Mouse (Mus musculus) brain, embryonic 14.5 days (tissue): ENCODE results near the gene Ctsk.

Experiments used
- CTCF ChIP-seq: fragments of 200-500 bp; IDR thresholded peaks from 2 replicates; pipeline ENCODE4 v1.5.1; 2012; ENCODE audit warnings: inconsistent platforms, mild to moderate bottlenecking, moderate library complexity, borderline replicate concordance; ENCODE audit not compliant: insufficient read depth, insufficient read length; ENCODE audit errors: extremely low read depth
- POLR2A ChIP-seq: fragments of 200-500 bp; IDR thresholded peaks from 2 replicates; pipeline ENCODE4 v1.6.1; 2012; ENCODE audit warnings: mild to moderate bottlenecking, inconsistent platforms, borderline replicate concordance; ENCODE audit not compliant: poor library complexity, insufficient read depth, insufficient read length, severe bottlenecking; ENCODE audit errors: extremely low read depth

GRCm38 (mm10) chr3:95456367-95456766 is 42.7 kb upstream of the Ctsk start:
- TF ChIP-seq CTCF = no peak
- TF ChIP-seq POLR2A = no peak
